Mouse (Mus musculus) embryo, embryonic 11 days (tissue): ENCODE data around the gene Zscan26.
"Not testable (repeated sequence)": the region's sequence is repeated elsewhere in the genome, so short reads cannot be mapped to it uniquely, and the experiment has no call there.

Experiments
- DNase-seq: peaks from one replicate; pipeline ENCODE4 v3.0.0-alpha.2; 2015

Gene Zscan26

GRCm38 (mm10) chr13:21453449-21453848 lies at the start of gene Zscan26:
Gene Zscan26 (minus strand): TSS chr13:21453730.
- peak; percentile 91 for DNase-seq

GRCm38 (mm10) chr13:21502296-21502695 lies 48.8 kb upstream of the Zscan26 start:
- no peak for DNase-seq

GRCm38 (mm10) chr13:21501182-21501581 lies 47.7 kb upstream of the Zscan26 start, which contains the start of gene Gm11273:
Gene Gm11273 (minus strand): TSS chr13:21501418.
- not testable (repeated sequence) for DNase-seq

- no peak for DNase-seq
Observed at GRCm38 (mm10) chr13:21495080-21495479, 41.5 kb upstream of the Zscan26 start, which contains the start of gene AK157302. Gene AK157302 (plus strand): TSS chr13:21495223.

GRCm38 (mm10) chr13:21492847-21493246 lies 39.3 kb upstream of the Zscan26 start:
- DNase-seq, result no peak

GRCm38 (mm10) chr13:21486881-21487280 lies 33.4 kb upstream of the Zscan26 start:
- no peak for DNase-seq

- DNase-seq, result peak; percentile 80
Observed at GRCm38 (mm10) chr13:21478759-21479670, 25.5 kb upstream of the Zscan26 start, which contains the start of the genes Zkscan4 and Gm10065. Gene Zkscan4 (plus strand): TSS chr13:21478907. Gene Gm10065 (minus strand): TSS chr13:21479441.

GRCm38 (mm10) chr13:21472427-21472826 lies 18.9 kb upstream of the Zscan26 start:
- no peak for DNase-seq

- DNase-seq, result no peak
Observed at GRCm38 (mm10) chr13:21469097-21469496, 15.6 kb upstream of the Zscan26 start.

- peak; percentile 93 for DNase-seq
Observed at GRCm38 (mm10) chr13:21468061-21469019, 14.8 kb upstream of the Zscan26 start, which contains the start of gene Nkapl. Gene Nkapl (minus strand): TSS chr13:21468509.

- no peak for DNase-seq
Observed at GRCm38 (mm10) chr13:21467336-21467735, 13.8 kb upstream of the Zscan26 start.

GRCm38 (mm10) chr13:21462516-21462915 lies 9.0 kb upstream of the Zscan26 start:
- not testable (repeated sequence) for DNase-seq

GRCm38 (mm10) chr13:21456347-21456746 lies 2.8 kb upstream of the Zscan26 start:
- DNase-seq, result no peak

GRCm38 (mm10) chr13:21454133-21454532 lies 603 bp upstream of the Zscan26 start:
- no peak for DNase-seq

GRCm38 (mm10) chr13:21453042-21453441 lies 488 bp downstream of the Zscan26 start:
- DNase-seq, result no peak

GRCm38 (mm10) chr13:21447856-21448614 lies 5.5 kb downstream of the Zscan26 start:
- no peak for DNase-seq

- DNase-seq, result no peak
Observed at GRCm38 (mm10) chr13:21446796-21447195, 6.7 kb downstream of the Zscan26 start.

- DNase-seq, result no peak
Observed at GRCm38 (mm10) chr13:21441207-21441572, 12.3 kb downstream of the Zscan26 start.

GRCm38 (mm10) chr13:21440503-21441206 lies 12.9 kb downstream of the Zscan26 start, which contains the start of gene Pgbd1:
Gene Pgbd1 (minus strand): TSS chr13:21441058.
- DNase-seq, result peak; percentile 91

- DNase-seq, result no peak
Observed at GRCm38 (mm10) chr13:21435476-21435875, 18.1 kb downstream of the Zscan26 start.

- no peak for DNase-seq
Observed at GRCm38 (mm10) chr13:21427631-21428030, 25.9 kb downstream of the Zscan26 start.
